Mouse (Mus musculus): ENCODE measurements around the gene Trappc5.

GRCm38 (mm10) chr8:3679236-3679635, 3.1 kb downstream of the Trappc5 start:
- no peak for TF ChIP-seq CTCF (IDR thresholded peaks at IDR 0.05; ENCODE audit: low read depth, low read length)
- TF ChIP-seq POLR2A (IDR thresholded peaks at IDR 0.05; ENCODE audit: extremely low read depth, insufficient read depth, low read length), result no peak
